Mouse (Mus musculus) liver, embryonic 15.5 days (tissue): ENCODE data around the gene Arhgef7. TPM values are rescaled to one million over a fixed set of nuclear protein-coding genes. Genes with fewer than 3 reads are reported as not detected.
"Not testable (repeated sequence)": the region's sequence is repeated elsewhere in the genome, so short reads cannot be mapped to it uniquely, and the experiment has no call there.

Experiments used
- ATAC-seq: fragments of 200-750 bp; cut with Nextera tagmentation; 2 replicates; pipeline ENCODE4 v1.8.0; 2017; ENCODE audit warnings: moderate number of reproducible peaks, mild to moderate bottlenecking, moderate library complexity; ENCODE audit not compliant: insufficient read depth
- H3K27ac ChIP-seq: fragments of 300-500 bp; sonication (generic); replicated peaks from 2 replicates; pipeline ENCODE4 v1.5.1; 2015; ENCODE audit warnings: mild to moderate bottlenecking, inconsistent platforms
- H3K27me3 ChIP-seq: fragments of 300-500 bp; sonication (generic); 2 replicates; pipeline ENCODE4 v1.6.1; 2015; ENCODE audit warnings: mild to moderate bottlenecking, inconsistent platforms
- H3K36me3 ChIP-seq: fragments of 300-500 bp; sonication (generic); replicated peaks from 2 replicates; pipeline ENCODE4 v1.6.1; 2015; ENCODE audit warnings: moderate library complexity, mild to moderate bottlenecking, inconsistent platforms
- H3K4me1 ChIP-seq: fragments of 300-500 bp; sonication (generic); replicated peaks from 2 replicates; pipeline ENCODE4 v1.6.1; 2015; ENCODE audit warnings: inconsistent platforms
- H3K4me2 ChIP-seq: fragments of 300-500 bp; sonication (generic); 2 replicates; pipeline ENCODE4 v1.6.1; 2015; ENCODE audit warnings: moderate library complexity, mild to moderate bottlenecking, inconsistent platforms
- H3K4me3 ChIP-seq: fragments of 300-500 bp; sonication (generic); replicated peaks from 2 replicates; pipeline ENCODE4 v1.5.1; 2015; ENCODE audit warnings: mild to moderate bottlenecking, inconsistent platforms
- H3K9ac ChIP-seq: fragments of 300-500 bp; sonication (generic); 2 replicates; pipeline ENCODE4 v1.6.1; 2015; ENCODE audit warnings: moderate library complexity, mild to moderate bottlenecking, inconsistent platforms
- H3K9me3 ChIP-seq: fragments of 300-500 bp; sonication (generic); replicated peaks from 2 replicates; pipeline ENCODE4 v1.6.1; 2016; ENCODE audit warnings: inconsistent platforms
- WGBS: fragments of 180-500 bp; shearing (Covaris S2); methylation state at CpG from one replicate; pipeline ENCODE4 v1.1.7; 2015; ENCODE audit warnings: mixed read lengths; ENCODE audit not compliant: insufficient replicate concordance; 5-methylcytosine and 5-hydroxymethylcytosine counted together
- polyA plus RNA-seq: library from polyadenylated mRNA; unstranded; fragments of >200 nt; fragmentation: Nextera tagmentation; extraction: Ambion mirVana; gene quantifications from 2 replicates; pipeline ENCODE4 v1.2.1, GENCODE M21; 2015

The Arhgef7 gene
- polyA plus RNA-seq, 1 experiment from 2014 or later = 9.5 TPM

- no peaks in the 10 kb centered on the region for H3K4me1 ChIP-seq
- no peak overlapping the region for H3K27ac ChIP-seq
- H3K9me3 ChIP-seq = no peaks in the 10 kb centered on the region
- H3K9ac ChIP-seq = no peak overlapping the region
- no peak for ATAC-seq
- no peak overlapping the region for H3K4me3 ChIP-seq
- no peaks in the 10 kb centered on the region for H3K36me3 ChIP-seq
- H3K4me2 ChIP-seq = no peak overlapping the region
- H3K27me3 ChIP-seq = no peaks in the 10 kb centered on the region
- WGBS = 45% methylated on average over 8 of the region's 8 CpGs
Measured at GRCm38 (mm10) chr8:11841571-11841970, 114.0 kb downstream of the Arhgef7 start.

- no peak for ATAC-seq
- 61% methylated on average over 8 of the region's 8 CpGs for WGBS
- no peaks in the 10 kb centered on the region for H3K36me3 ChIP-seq
Measured at GRCm38 (mm10) chr8:11842757-11843156, 115.2 kb downstream of the Arhgef7 start.

GRCm38 (mm10) chr8:11843677-11844315 lies 116.3 kb downstream of the Arhgef7 start:
- H3K4me3 ChIP-seq = no peak overlapping the region
- H3K9me3 ChIP-seq = no peaks in the 10 kb centered on the region
- H3K36me3 ChIP-seq = no peaks in the 10 kb centered on the region
- H3K4me1 ChIP-seq = no peaks in the 10 kb centered on the region
- ATAC-seq = no peak
- 65% methylated on average over 13 of the region's 13 CpGs for WGBS
- H3K27ac ChIP-seq = no peak overlapping the region
- no peaks in the 10 kb centered on the region for H3K27me3 ChIP-seq
- no peak overlapping the region for H3K9ac ChIP-seq
- no peak overlapping the region for H3K4me2 ChIP-seq

More at GRCm38 (mm10) chr8:11842757-11843156, 115.2 kb downstream of the Arhgef7 start:
- H3K27me3 ChIP-seq = no peaks in the 10 kb centered on the region
- H3K4me3 ChIP-seq = no peak overlapping the region
- H3K9me3 ChIP-seq = no peaks in the 10 kb centered on the region
- no peak overlapping the region for H3K4me2 ChIP-seq
- H3K9ac ChIP-seq = no peak overlapping the region
- no peaks in the 10 kb centered on the region for H3K4me1 ChIP-seq
- no peak overlapping the region for H3K27ac ChIP-seq

- no peak overlapping the region for H3K4me2 ChIP-seq
- no peak for ATAC-seq
- WGBS = 55% methylated on average over 7 of the region's 7 CpGs
Measured at GRCm38 (mm10) chr8:11844316-11844685, 116.8 kb downstream of the Arhgef7 start.

GRCm38 (mm10) chr8:11846807-11847206 lies 119.3 kb downstream of the Arhgef7 start:
- H3K4me2 ChIP-seq = no peak overlapping the region
- H3K4me1 ChIP-seq = no peaks in the 10 kb centered on the region
- no peaks in the 10 kb centered on the region for H3K27me3 ChIP-seq
- H3K9me3 ChIP-seq = no peaks in the 10 kb centered on the region
- no peak overlapping the region for H3K9ac ChIP-seq
- no peak overlapping the region for H3K4me3 ChIP-seq
- ATAC-seq = no peak
- 71% methylated on average over 6 of the region's 6 CpGs for WGBS
- no peaks in the 10 kb centered on the region for H3K36me3 ChIP-seq
- no peak overlapping the region for H3K27ac ChIP-seq

More at GRCm38 (mm10) chr8:11844316-11844685, 116.8 kb downstream of the Arhgef7 start:
- no peaks in the 10 kb centered on the region for H3K9me3 ChIP-seq
- H3K36me3 ChIP-seq = no peaks in the 10 kb centered on the region
- no peaks in the 10 kb centered on the region for H3K27me3 ChIP-seq
- H3K4me3 ChIP-seq = no peak overlapping the region
- no peaks in the 10 kb centered on the region for H3K4me1 ChIP-seq
- no peak overlapping the region for H3K9ac ChIP-seq
- no peak overlapping the region for H3K27ac ChIP-seq

GRCm38 (mm10) chr8:11867832-11868231 lies 140.3 kb downstream of the Arhgef7 start:
- no peak for ATAC-seq
- Histone ChIP-seq H3K27me3 (no peaks in the 10 kb centered on the region), H3K9me3 (no peaks in the 10 kb centered on the region), H3K36me3 (no peaks in the 10 kb centered on the region), H3K27ac (no peak overlapping the region), H3K4me1 (no peaks in the 10 kb centered on the region), H3K4me3 (no peak overlapping the region), H3K9ac (no peak overlapping the region), H3K4me2 (no peak overlapping the region)

GRCm38 (mm10) chr8:11874227-11874626 lies 146.7 kb downstream of the Arhgef7 start:
- 68% methylated on average over 6 of the region's 6 CpGs for WGBS
- not testable (repeated sequence) for H3K36me3 ChIP-seq, ATAC-seq

GRCm38 (mm10) chr8:11884646-11885045 lies 157.1 kb downstream of the Arhgef7 start:
- 71% methylated on average over 3 of the region's 3 CpGs for WGBS
- no peaks in the 10 kb centered on the region for H3K4me1 ChIP-seq
- H3K27me3 ChIP-seq = no peaks in the 10 kb centered on the region
- ATAC-seq = no peak
- H3K4me2 ChIP-seq = no peak overlapping the region
- no peak overlapping the region for H3K4me3 ChIP-seq
- no peak overlapping the region for H3K27ac ChIP-seq
- H3K9me3 ChIP-seq = no peaks in the 10 kb centered on the region
- no peak overlapping the region for H3K9ac ChIP-seq
- H3K36me3 ChIP-seq = no peaks in the 10 kb centered on the region

More at GRCm38 (mm10) chr8:11874227-11874626, 146.7 kb downstream of the Arhgef7 start:
- not testable (repeated sequence) for H3K4me2 ChIP-seq, H3K9me3 ChIP-seq, H3K9ac ChIP-seq, H3K27me3 ChIP-seq, H3K4me1 ChIP-seq, H3K4me3 ChIP-seq, H3K27ac ChIP-seq

Other genes starting within 250 kb of the Arhgef7 start
- 5.8 and 6.9 TPM in 2 replicates for gene Rab20, start 249.0 kb upstream of the Arhgef7 start, polyA plus RNA-seq
- gene Naxd, start 230.2 kb upstream of the Arhgef7 start, polyA plus RNA-seq = 37.1 and 40.1 TPM in 2 replicates
- 12.3 and 15.1 TPM in 2 replicates for gene Cars2, start 176.9 kb upstream of the Arhgef7 start, polyA plus RNA-seq
- gene Ing1, start 172.2 kb upstream of the Arhgef7 start, polyA plus RNA-seq = 13.5 and 16.7 TPM in 2 replicates
- gene Ankrd10, start 92.0 kb upstream of the Arhgef7 start, polyA plus RNA-seq = 22.1 and 23.7 TPM in 2 replicates
- not detected in 2 replicates for gene 1700016D06Rik, start 26.7 kb upstream of the Arhgef7 start, polyA plus RNA-seq
- not detected in 2 replicates for gene Tex29, start 112.8 kb downstream of the Arhgef7 start, polyA plus RNA-seq